Mouse (Mus musculus): ENCODE data around the gene Rhobtb1. TPM values are rescaled to one million over a fixed set of nuclear protein-coding genes. Genes with fewer than 3 reads are reported as not detected.

The Rhobtb1 gene
- total and polyA plus RNA-seq, 2 experiments from 2014 or later, result 9.1 to 13.3 TPM

GRCm38 (mm10) chr10:69320667-69321518 lies 169.7 kb downstream of the Rhobtb1 start:
- H3K4me1 ChIP-seq (ENCODE audit: insufficient read depth, low read length), result no peaks in the 10 kb centered on the region
- TF ChIP-seq CTCF (IDR thresholded peaks at IDR 0.05; ENCODE audit: low read depth), result peak; percentile 96
- ATAC-seq (peak; percentile 89), DNase-seq (ENCODE audit: low spot score) (peak; percentile 95)
- no peak overlapping the region for H3K27ac ChIP-seq
- H3K4me2 ChIP-seq (ENCODE audit: low read depth, low read length), result 0 out of 2 replicates have a peak overlapping the region, but pooled peaks have one; percentile 33
- no peaks in the 10 kb centered on the region for H3K36me3 ChIP-seq (ENCODE audit: insufficient read depth, low read length)
- H3K4me3 ChIP-seq (ENCODE audit: low read length), result no peak overlapping the region
- H3K9me3 ChIP-seq (ENCODE audit: low read length), result no peaks in the 10 kb centered on the region
- WGBS, result 42% methylated on average over 21 of the region's 21 CpGs
- no peaks in the 10 kb centered on the region for H3K27me3 ChIP-seq (ENCODE audit: insufficient read depth, low read length)
- no peak overlapping the region for H3K9ac ChIP-seq (replicated peaks; ENCODE audit: low read length)

DNA sequence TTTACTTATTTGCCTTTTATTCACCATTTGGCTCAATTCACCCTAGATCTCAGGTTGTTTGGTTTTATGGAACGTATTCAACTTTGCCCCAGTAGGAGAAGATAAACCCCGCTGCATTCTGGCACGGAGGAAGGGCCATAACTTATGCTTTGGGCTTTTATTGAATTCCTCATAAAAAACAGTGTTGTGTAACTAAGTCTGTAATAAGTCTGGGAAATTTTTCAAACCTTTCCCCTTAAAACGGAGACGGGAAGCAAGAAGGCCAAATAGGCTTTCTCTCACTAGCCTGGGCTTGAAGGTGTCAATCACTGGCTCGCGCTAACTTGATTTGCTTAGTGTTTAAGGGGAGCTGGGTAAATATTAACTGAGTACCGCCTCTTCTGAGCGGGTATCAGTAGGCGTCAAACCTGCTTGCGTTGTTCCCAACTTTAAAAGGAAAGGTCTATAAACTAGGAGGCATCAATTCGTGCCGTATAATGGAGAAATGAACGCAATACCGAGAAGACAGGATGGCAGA lies 170.3 kb downstream of the Rhobtb1 start:
- WGBS, result 51% methylated on average over 15 of the region's 15 CpGs
- Histone ChIP-seq H3K4me1 (ENCODE audit: insufficient read depth, low read length) (0 out of 2 replicates have a peak, but pooled peaks cover 3% of the 10 kb centered on the region), H3K4me2 (ENCODE audit: low read depth, low read length) (0 out of 2 replicates have a peak overlapping the region, but pooled peaks have one; percentile 33), H3K27me3 (ENCODE audit: insufficient read depth, low read length) (no peaks in the 10 kb centered on the region), H3K36me3 (ENCODE audit: insufficient read depth, low read length) (no peaks in the 10 kb centered on the region), H3K4me3 (ENCODE audit: low read length) (no peak overlapping the region), H3K9me3 (ENCODE audit: low read length) (no peaks in the 10 kb centered on the region), H3K27ac (no peak overlapping the region), H3K9ac (replicated peaks; ENCODE audit: low read length) (no peak overlapping the region)
- ATAC-seq, result no peak
- DNase-seq (ENCODE audit: low spot score), result no peak
- no peak for TF ChIP-seq CTCF (IDR thresholded peaks at IDR 0.05; ENCODE audit: low read depth)

DNA sequence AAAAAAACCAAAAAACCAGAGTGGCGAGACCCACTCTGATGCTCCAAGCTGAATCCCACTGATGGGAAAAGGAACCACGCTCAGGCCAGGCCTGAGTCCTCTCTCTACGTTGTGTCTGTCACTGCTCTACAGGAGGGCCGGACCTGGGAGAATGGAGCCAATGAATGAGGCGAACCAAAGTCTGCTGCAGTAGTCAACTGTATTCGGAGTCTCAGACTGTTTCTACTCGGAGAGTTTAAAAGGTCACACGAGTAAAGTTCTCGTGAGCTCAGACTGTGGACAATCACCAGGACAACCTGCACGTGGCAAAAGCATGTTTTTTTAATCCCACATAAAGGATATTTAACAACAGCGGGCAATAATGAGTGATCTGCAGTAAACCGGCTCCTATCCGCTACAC lies 172.8 kb downstream of the Rhobtb1 start:
- no peak overlapping the region for H3K4me3 ChIP-seq (ENCODE audit: low read length)
- TF ChIP-seq CTCF (IDR thresholded peaks at IDR 0.05; ENCODE audit: low read depth), result no peak
- ATAC-seq (no peak), DNase-seq (ENCODE audit: low spot score) (no peak)
- no peaks in the 10 kb centered on the region for H3K36me3 ChIP-seq (ENCODE audit: insufficient read depth, low read length)
- WGBS, result 75% methylated on average over 13 of the region's 13 CpGs
- no peaks in the 10 kb centered on the region for H3K27me3 ChIP-seq (ENCODE audit: insufficient read depth, low read length)
- no peak overlapping the region for H3K27ac ChIP-seq
- peaks cover 4% of the 10 kb centered on the region; the same call in 1 of the 2 replicates for H3K4me1 ChIP-seq (ENCODE audit: insufficient read depth, low read length)
- no peak overlapping the region for H3K9ac ChIP-seq (replicated peaks; ENCODE audit: low read length)
- H3K9me3 ChIP-seq (ENCODE audit: low read length), result no peaks in the 10 kb centered on the region
- H3K4me2 ChIP-seq (ENCODE audit: low read depth, low read length), result no peak overlapping the region

DNA sequence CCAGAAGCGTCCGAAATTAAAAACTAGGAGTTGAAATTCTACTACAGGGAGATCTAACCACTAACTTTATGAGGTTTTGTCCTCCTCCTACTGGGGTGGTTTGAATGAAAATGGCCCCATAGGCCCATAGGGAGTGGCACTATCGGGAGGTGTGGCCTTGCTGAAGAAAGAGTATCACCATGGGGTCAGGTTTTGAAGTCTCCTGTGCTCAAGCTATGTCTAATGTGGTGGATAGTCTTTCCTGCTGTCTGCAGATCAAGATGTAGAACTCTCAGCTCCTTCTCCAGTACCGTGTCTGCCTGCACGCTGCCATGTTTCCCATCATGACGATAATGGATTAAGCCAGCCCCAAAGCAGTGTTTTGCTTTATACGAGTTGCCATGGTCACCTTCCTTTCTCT lies 173.6 kb downstream of the Rhobtb1 start:
- ATAC-seq, result no peak
- TF ChIP-seq CTCF (IDR thresholded peaks at IDR 0.05; ENCODE audit: low read depth), result no peak

GRCm38 (mm10) chr10:69326433-69326832 lies 175.2 kb downstream of the Rhobtb1 start:
- peak; percentile 80 for ATAC-seq
- 46% methylated on average over 3 of the region's 3 CpGs for WGBS
- H3K27me3 ChIP-seq (ENCODE audit: insufficient read depth, low read length), result no peaks in the 10 kb centered on the region
- TF ChIP-seq CTCF (IDR thresholded peaks at IDR 0.05; ENCODE audit: low read depth), result no peak
- no peak overlapping the region for H3K4me3 ChIP-seq (ENCODE audit: low read length)
- H3K9ac ChIP-seq (replicated peaks; ENCODE audit: low read length), result no peak overlapping the region
- no peaks in the 10 kb centered on the region for H3K9me3 ChIP-seq (ENCODE audit: low read length)
- H3K4me2 ChIP-seq (ENCODE audit: low read depth, low read length), result no peak overlapping the region
- H3K4me1 ChIP-seq (ENCODE audit: insufficient read depth, low read length), result peaks cover 4% of the 10 kb centered on the region; the same call in 1 of the 2 replicates
- DNase-seq (ENCODE audit: low spot score), result peak; percentile 83
- H3K36me3 ChIP-seq (ENCODE audit: insufficient read depth, low read length), result no peaks in the 10 kb centered on the region
- 0 out of 2 replicates have a peak overlapping the region, but pooled peaks have one; percentile 11 for H3K27ac ChIP-seq

More for the DNA sequence above, 173.6 kb downstream of the Rhobtb1 start:
- H3K27me3 ChIP-seq (ENCODE audit: insufficient read depth, low read length), result no peaks in the 10 kb centered on the region
- no peak overlapping the region for H3K4me3 ChIP-seq (ENCODE audit: low read length)
- H3K27ac ChIP-seq, result no peak overlapping the region
- no peaks in the 10 kb centered on the region for H3K9me3 ChIP-seq (ENCODE audit: low read length)
- H3K4me2 ChIP-seq (ENCODE audit: low read depth, low read length), result no peak overlapping the region
- 79% methylated on average over 7 of the region's 7 CpGs for WGBS
- peaks cover 4% of the 10 kb centered on the region; the same call in 1 of the 2 replicates for H3K4me1 ChIP-seq (ENCODE audit: insufficient read depth, low read length)
- H3K36me3 ChIP-seq (ENCODE audit: insufficient read depth, low read length), result no peaks in the 10 kb centered on the region
- no peak overlapping the region for H3K9ac ChIP-seq (replicated peaks; ENCODE audit: low read length)
- no peak for DNase-seq (ENCODE audit: low spot score)

DNA sequence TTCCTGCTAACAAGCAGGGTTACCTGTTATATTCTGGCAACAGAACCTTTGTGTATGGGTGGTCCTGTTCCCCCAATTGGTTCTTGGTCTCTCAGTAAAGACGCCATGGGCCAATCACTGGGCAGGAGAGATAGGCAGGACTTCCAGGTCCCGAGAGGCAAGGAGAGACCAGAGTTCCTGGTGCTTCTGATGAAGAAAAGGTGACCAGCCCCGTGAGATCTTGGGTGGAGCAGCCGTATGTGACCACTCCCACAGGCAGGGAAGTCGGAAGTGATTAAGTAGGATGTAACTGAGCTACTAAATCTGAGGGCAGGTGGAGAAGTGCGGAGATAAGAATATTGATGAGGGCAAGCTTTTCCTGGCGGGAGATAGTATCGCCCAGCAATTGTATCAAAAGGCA lies 176.1 kb downstream of the Rhobtb1 start:
- no peak overlapping the region for H3K4me3 ChIP-seq (ENCODE audit: low read length)
- no peaks in the 10 kb centered on the region for H3K36me3 ChIP-seq (ENCODE audit: insufficient read depth, low read length)
- no peaks in the 10 kb centered on the region for H3K27me3 ChIP-seq (ENCODE audit: insufficient read depth, low read length)
- no peak for ATAC-seq
- no peak overlapping the region for H3K4me2 ChIP-seq (ENCODE audit: low read depth, low read length)
- H3K9me3 ChIP-seq (ENCODE audit: low read length), result no peaks in the 10 kb centered on the region
- TF ChIP-seq CTCF (IDR thresholded peaks at IDR 0.05; ENCODE audit: low read depth), result no peak
- WGBS, result 76% methylated on average over 8 of the region's 8 CpGs
- no peak overlapping the region for H3K9ac ChIP-seq (replicated peaks; ENCODE audit: low read length)
- DNase-seq (ENCODE audit: low spot score), result no peak
- H3K4me1 ChIP-seq (ENCODE audit: insufficient read depth, low read length), result peaks cover 4% of the 10 kb centered on the region; the same call in 1 of the 2 replicates
- H3K27ac ChIP-seq, result no peak overlapping the region

Data from hindbrain, postnatal 0 days (tissue).